Mouse (Mus musculus) cerebellum, adult 9-11 months (tissue): Measurements from ENCODE around the gene Sh2d5.
A peak's percentile ranks its signal among the peaks of the same experiment; 100 is the strongest.

Source experiments
- DNase-seq: peaks from one replicate; pipeline ENCODE4 v3.0.0; 2022

The Sh2d5 gene

DNA sequence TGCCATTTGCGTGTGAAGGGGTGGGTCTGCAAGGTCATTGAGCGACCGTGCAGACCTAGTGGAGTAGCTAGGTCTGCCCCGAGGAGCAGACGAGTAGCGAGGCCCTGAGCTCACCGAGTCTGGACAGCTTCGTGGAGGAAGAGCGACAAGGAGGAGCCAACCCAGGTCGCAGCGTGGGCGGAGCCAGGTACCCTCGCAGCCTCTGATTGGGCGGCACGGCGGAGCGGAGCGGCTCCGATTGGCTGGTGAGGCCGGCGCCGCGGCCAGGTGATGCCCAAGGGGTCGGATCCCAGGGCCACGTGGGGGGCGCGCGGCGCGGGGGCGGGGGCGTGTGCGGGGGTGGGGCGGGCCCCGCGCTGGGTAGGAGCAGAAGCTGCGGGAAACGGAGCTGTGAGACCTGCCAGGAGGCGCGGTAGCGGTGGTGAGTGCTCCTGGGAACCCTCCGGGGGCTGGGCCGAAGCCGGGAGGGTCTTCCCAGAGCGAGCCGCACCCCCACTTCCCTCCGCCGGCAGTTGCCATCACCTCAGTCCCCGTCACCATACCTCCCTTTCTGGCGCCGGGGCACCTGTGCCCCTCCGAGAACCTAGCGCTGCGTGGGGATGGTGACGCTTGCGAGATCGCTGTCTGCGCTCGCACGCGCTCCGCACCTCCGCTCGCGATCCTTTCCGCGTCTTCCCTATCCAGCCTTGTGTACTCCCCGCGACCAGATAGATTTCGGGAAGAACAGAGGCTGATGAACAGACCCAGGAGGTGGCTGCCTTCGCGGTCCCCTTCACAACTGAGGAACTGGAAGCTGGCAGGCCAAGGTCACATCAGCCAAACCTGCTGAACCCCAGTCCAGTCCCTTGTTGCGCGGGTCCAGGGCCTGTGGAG is at the start of gene Sh2d5, which contains the start of gene Kif17:
Gene Sh2d5, plus strand, starts transcription at position 316 of the 873 bp plus-strand sequence.
Gene Kif17, plus strand, starts transcription at position 348 of the 873 bp plus-strand sequence.
- peak; percentile 96 for DNase-seq

DNA sequence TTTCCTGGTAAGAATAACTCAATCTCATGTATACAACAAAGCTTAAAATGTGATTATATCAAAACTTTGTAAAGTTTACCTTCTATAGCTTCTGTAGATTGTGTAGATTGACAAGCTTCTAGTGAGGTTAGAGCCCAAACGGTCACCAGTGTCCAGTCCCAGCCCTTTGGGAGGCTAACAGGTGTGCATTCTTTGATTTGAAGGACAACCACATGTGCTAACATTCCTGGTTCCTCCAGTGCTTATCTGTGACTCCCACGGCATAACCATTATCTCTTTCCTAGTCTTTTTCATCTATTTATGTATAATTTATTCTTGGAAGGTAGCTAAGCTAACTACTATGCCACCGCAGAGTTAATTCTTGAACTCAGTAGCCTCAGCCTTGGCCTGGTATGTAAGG is 49.4 kb upstream of the Sh2d5 start:
- DNase-seq, result no peak

DNA sequence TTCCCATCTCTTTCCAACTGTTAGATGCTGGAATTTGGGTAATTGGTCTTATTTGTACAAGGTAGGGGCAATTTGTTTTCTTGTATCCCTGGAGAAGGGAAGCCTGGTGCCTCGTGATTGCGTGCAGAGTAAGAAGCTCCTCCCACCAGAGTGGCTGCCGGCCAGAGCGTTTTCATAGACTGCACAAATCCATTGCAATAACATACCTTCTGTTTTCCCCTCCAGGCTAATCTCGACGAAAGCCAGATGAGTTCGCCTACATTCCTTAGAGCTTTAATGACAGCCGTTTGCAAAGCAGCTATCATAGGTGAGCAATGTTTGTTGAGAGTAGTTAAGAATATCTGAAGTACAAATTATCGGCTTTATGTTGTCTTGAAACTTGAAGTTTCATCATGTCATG is 48.5 kb upstream of the Sh2d5 start:
- DNase-seq, result no peak

DNA sequence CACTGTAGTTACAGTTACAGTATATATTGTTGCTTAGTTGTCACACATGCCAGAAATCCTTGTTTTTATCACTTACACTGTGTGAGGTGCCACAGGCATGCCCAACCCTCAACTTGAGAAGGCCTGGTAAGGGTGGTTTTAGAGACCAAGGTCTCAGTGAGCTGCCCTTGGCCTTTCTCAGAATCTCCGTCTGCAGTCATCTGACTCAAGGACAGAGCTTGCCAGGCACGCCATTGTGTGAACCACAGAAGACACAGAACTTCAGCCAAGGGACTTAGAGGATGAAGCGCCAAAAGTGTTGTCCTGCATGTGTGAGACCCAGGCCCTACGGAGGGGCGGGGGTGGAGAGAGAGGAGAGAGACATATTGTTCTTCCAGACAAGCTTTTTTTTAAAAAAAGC is 40.1 kb upstream of the Sh2d5 start:
- DNase-seq, result no peak

DNA sequence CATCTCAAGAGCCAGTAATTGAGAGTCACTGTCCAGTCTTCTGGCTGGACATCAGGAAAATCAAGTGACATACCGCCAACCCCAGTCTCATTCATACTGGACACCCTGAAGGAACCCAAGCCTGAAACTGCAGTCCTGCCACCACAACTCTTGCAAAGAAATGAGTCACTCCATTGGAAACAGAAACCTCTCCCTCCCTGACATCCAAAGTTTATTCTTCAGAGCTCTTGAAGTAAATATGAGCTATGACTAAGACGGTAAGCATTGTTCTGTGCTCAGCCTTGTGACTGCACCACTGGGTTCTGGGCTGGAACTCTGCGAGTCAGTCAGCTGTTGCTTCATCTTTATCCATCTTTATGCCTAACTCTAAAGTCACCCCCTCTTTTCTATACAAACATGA is 36.3 kb upstream of the Sh2d5 start:
- DNase-seq, result no peak

DNA sequence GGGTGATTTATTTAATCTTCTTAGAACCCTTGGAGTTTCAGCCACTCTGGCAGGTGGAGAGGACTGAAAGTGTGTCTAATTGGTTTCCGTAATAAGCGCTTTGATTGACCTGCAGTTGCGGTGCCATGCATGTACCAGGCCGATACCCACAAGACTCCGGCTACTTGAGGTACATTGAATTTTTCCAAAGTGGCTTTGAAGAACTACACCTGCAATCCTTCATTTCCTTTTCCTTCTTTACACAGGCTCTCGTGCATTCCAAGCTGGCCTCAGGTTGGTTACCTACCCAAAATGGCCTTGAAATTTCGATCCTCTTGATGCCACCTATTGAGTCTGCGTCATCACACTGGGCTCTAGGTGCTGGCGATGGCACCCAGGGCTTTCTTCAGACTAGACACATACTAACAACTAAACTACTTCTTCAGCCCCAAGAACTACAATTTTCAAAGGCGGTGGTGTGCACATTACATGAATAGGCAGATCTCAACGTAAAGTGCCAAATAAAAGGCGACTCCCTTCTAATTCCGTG is 34.5 kb upstream of the Sh2d5 start:
- no peak for DNase-seq

DNA sequence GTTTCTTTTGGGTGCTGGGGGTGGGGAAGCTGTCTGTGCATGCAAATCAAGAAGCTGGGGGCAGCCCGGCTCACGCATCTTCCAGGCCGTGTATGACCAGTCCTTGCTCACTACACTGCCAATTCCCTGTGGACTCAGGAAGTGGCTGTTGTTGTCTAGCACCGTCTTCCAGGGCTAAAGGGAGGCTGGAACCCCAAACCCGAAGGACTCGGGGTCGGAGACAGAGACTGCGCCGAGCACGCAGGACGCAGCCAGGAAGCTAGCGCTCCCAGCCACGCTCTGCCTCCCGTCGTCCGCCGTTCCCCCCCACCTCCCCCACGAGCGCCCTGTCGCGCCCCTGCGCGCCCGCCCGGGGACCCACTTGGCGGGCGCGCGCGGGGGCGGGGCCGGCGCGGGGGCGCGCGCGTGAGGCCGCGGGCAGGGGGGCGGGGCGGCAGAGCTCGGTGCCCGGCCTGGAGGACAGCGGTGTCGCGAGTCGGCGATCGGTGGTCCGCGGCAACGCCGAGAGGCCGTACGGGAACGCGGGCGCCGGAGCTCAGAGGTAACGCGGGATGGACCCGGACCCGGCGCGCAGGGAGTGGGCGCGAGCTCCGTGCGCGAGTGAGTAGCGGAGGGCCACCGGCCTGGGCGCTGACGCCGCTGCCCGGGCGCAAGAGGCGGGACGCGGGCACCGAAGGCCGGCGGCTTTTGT is 33.9 kb upstream of the Sh2d5 start, which contains the start of gene Hp1bp3:
Gene Hp1bp3, plus strand, starts transcription at position 97 of the 691 bp plus-strand sequence.
- peak; percentile 84 for DNase-seq

DNA sequence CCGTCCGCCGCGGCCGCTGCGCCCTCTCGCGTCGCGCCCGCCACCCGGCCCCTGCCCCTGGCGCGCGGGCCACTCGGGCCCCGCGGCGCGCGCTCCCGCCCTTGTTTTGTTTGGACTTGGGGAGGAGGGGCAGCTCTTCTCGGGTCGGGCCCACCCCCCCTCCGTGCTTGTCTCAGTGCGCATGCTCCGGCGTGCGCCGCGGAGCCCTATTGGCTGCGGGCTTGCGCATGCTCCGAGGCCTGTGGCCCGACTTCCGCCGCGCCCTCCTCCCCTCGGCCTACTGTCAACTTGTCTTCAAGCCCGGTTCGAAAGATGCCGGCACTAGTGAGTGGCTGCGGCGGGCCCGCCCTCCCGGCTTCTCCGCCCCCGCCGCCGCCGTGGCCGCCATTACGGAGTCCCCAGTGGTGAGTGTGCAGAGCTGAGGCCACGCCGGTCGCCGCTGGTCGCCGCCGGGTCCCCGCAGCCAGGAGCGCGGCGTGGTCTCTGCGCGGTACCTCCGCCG is 33.3 kb upstream of the Sh2d5 start:
- DNase-seq, result peak; percentile 98

DNA sequence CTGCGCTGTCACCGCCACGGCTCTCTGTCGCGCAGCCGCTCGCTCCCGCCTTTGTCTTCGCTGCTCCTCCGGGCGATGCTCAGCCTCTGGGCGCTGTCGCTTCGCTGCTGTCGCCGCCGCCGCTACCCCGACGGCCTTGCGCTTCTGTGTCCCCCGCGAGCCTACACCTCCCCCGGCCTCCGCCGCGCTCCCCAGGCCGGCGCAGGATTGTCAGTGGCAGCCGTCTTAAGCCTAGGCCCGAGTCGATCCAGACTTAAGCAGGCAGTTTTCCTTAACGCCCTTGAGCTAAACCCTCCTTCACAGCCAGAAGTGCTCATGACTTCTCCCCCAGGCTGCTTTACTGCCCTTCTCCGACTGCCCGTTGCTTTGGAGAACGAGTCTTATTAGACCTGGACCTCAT is 32.8 kb upstream of the Sh2d5 start:
- no peak for DNase-seq

DNA sequence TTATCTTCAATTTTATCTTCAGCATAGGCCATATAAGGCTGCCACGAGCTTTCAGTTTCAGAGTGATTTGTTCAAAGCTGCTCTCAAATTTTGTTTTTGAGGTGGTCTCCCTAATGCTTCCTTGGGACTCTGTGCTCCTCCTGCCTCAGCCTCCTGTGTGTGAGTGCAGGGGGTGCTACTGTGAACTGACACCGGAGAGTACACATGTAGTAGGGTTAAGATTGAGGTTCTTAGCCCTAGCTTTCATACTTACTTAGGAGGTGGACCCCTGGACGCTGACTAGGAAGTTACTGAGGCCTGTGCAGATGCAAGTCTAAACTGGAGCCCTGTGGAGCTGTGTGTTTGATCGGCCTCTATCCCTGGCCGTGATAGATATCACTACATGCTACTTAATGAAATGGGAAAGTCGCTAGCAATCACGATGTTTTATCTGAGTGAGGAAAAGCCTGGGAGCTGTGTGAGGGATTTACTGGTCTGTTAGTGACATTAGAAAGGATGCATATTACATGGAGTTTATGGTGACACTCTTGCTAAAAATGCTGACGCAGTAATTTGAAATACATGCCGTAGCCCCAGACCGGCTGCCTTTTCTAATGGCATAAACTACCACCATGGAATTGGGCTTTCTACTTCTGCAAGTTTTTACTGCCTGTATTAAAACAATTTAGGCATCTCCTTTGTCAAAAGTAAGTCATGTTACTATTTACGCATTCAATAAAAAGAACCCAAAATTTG is 32.1 kb upstream of the Sh2d5 start:
- DNase-seq, result no peak

DNA sequence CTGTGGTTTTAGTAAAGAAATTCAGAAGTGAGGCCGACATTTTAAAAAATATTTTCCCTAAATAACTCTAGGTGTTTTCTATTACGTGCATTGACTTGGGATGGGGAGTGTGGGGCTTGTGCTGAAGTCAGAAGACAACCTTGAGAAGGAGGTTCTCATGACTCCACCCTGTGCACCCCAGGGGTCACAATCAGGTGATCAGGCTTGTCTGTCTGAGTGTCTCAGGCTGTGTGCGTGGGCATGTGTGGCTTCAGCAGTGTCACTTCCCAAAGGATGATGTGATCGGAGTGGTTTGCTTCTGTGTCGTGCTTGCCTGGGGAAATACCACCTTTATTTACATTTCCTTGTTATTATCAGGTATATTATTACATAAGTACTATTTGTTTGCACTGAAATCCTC is 30.9 kb upstream of the Sh2d5 start:
- DNase-seq, result no peak

DNA sequence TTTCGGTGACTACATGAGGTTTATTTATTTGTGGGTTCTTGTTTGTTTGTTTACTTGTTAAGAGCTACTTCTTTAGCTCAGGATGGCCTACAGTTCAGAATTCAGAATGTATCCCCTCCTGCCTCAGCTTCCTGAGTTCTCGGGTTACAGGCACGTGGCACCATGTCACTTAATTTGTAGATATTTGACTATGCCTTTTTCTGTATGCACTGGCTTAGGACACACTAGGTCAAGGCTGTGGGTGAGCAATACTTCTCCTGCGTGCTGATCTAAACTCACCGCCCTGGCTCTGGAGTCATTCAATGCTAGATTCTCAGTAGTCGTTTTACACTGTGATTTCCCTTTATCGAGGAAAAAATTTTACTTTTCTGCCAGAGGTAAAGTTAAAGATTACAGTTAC is 29.4 kb upstream of the Sh2d5 start:
- no peak for DNase-seq

DNA sequence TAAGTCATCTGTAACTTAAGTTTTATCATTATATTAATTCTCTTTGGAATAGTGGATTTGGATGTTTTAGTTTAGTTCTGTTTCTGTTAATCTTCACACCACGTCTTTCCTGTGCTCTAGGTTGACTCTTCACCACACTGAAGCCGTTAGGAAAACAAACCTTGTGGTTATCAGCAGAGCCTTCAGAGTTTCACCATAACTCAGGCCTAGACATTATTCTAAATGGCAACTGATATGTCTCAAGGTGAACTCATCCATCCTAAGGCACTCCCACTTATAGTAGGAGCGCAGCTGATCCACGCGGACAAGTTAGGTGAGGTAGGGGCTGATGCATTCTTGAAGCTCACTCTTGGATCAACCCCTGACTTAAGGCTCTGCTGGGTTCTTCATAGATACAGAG is 28.8 kb upstream of the Sh2d5 start:
- no peak for DNase-seq

DNA sequence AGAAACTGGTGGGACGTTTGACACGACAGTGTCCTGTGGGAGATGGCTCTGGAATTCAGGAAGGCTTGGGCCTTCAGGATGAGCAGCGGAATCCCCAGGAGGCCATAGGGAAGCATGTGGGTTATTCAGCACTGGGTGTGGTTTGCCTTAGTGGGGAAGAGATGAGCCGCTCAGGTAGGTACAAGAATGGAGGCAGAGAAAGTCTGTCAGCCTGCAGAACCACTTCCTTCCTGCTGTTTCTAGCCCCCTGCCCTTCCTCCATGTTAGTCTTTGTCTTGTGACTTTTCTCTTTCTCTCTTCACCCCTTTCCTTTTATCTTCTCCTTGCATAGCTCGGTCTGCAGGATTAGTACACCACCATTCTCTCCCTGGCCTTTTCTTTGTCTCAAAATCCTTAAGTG is 27.8 kb upstream of the Sh2d5 start:
- DNase-seq, result no peak

DNA sequence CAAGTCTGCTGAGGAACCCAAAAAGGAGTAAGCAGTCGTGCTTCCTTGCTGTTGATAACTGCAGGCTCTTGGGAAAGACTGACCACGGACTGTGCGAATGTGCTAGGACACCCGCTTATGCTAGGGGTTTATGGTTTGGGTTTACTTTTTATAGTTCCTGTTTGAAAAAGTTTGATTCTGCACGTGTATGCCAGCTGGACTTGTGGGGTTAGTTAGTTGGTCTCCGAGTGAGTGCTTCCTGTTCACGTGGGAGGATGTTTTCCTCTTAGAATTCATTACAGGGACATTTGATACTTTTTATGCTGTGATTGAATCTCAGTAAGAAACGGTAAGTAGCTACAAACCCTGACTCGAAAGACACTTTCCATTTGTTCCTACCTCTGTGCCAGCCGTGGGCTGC is 26.6 kb upstream of the Sh2d5 start:
- DNase-seq, result no peak

DNA sequence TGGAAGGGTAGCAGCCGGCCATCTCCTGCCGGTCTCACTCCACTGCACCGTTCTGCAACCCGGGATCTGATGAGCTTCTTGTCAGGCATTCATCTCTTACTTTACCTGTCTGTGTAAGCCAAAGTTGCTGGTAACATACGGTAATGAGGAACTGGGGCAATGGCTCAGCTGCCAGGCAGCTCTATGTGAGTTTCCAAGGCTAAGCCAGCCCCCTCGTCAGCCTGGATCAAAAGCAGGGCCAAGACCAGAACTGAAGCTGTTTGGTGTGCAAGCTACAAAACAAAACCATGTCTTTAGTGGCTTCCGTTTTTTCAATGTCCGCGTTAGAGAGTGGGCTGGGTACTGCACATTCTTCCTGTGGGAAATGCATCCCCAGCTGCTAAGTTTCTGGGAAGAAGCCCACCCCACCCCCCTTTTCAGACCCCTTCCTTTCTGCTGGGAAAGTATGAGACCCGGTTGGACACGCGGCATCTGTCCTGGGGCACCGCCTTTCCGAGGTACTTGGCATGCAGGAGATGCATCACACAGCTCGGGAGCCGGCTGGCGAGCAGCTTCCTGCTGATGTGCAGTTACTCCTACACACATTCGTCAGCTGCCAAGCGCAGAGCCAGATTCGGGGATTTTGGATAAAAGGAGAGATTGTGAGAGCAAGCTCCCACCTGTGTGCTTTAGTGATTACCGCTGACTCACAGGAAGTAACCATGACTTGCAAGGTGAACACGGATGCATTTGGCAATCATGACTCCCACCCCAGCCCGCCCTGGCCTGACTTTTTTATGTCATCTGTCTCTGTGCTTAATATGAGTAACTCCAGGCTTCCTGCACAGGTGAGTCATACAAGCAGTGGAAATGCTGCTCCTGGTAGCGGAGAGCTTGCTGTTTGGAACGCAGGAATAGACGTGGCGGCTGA is 3.2 kb upstream of the Sh2d5 start:
- no peak for DNase-seq

DNA sequence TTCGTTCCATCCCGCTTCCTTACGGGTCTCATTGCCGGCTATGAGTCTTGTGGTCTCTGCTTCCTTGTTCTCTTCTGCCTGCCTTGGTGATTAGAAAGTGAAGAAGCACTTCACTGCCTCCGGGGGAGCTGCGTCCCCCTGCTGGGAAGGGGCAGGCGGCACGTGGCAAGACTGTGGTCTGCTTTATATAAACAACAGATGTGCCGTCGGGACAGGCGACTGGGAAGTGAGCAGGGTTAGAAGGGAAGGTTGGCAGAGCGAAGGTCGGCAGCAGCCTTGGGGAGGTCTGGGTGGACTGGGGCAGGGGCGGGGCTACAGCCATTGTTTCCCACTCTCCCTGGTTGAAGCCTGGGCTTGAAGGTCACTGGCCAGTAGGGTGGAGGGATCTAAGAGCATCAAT is 1.6 kb downstream of the Sh2d5 start:
- DNase-seq, result peak; percentile 48

DNA sequence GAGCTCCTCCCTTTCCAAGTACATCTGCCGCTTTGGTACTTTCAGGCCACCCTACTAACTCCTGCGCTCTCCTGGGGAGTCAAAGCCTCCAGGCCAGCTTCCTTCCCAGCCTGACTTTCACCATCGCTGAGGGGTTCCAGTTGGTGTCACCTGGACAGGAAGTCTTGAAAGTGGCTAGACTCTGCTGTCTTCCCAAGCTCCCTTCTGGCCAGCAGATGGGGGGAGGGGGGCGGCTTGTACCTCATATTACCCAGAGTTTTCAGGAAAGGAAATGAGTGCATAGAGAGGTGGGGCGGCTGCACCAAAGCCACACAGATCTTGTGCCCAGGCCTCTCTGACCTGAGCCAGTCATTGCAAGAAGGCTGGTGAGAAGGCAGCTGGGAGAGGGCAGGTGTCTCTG is 2.0 kb downstream of the Sh2d5 start:
- no peak for DNase-seq

DNA sequence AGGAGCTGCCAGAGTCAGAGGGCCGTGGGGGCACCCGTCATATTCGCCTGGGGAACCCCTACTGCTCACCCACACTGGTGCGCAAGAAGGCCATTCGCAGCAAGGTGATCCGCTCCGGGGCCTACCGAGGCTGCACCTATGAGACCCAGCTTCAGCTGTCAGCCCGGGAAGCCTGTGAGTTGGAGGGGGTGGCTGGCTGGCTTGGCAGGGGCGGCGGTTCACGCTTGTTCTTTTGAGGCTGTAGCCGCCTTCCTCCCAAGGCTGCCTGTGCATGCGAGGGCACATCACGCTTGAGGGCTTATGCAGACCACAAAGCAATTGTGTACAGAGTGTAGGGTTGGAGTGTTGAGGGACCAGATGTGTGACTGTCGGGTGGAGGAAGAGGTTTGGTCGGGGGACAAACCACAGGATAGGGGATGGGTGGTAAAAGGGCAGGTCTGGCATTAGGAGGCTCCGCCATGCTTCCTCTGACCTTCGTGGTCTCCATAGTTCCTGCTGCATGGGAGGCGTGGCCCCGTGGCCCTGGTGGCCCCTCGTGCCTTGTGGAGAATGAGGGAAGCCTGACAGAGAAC is 7.0 kb downstream of the Sh2d5 start:
- DNase-seq, result no peak

DNA sequence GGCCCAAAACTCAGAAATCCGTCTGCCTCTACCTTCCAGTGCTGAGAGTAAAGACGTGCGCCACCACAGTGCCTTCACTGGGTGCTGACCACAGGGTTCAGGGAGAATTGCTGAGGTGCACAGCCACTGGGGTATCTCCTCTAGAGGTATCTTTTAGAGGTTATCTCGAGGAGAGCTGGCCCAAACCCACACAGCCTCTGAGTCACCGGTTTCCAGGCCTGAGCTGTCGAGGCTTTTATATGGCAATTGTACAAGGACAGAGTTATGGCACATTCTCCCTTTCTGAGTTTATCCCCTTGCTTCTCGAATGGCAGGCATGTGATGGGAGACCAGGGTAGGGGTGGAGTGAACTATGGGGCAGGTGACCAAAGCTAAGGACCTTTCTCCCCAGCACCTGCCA is 8.5 kb downstream of the Sh2d5 start:
- no peak for DNase-seq

DNA sequence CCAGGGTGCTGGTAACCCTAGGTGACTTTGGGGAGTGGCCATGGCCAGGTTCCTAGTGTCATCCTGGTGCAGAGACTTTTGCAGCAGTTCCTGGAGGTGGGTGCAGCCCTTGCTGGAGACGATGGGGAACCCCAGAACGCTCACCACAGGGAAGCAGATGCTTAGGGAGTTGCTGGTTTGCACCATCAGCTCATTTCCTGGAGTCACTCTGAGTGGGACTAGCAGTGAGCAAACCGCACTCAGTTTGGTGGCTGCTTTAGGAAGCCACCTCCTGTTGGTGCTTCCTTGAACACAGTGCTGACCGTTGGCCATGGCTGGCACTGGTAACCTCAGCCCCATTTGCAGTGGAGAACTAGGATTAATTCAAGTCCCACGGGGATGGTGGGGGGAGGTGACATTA is 9.3 kb downstream of the Sh2d5 start:
- no peak for DNase-seq
